Mouse (Mus musculus) splenic B cell, adult 2 months (primary cell): Measurements from ENCODE around the gene Mthfsl.
"Not testable (repeated sequence)": the region's sequence is repeated elsewhere in the genome, so short reads cannot be mapped to it uniquely, and the experiment has no call there.

ENCODE experiments used
- DNase-seq: peaks from one replicate; pipeline ENCODE4 v3.0.0-alpha.2; 2011; ENCODE audit warnings: low read depth, low spot score
- H3K27me3 ChIP-seq: 2 replicates; pipeline ENCODE4 v1.6.1; 2012; ENCODE audit warnings: mild to moderate bottlenecking, low read length, moderate library complexity, mixed read lengths; ENCODE audit not compliant: control insufficient read depth, poor library complexity, insufficient read depth, severe bottlenecking
- H3K36me3 ChIP-seq: 2 replicates; pipeline ENCODE4 v1.6.1; 2012; ENCODE audit warnings: mild to moderate bottlenecking, low read length, moderate library complexity, mixed read lengths; ENCODE audit not compliant: control insufficient read depth, poor library complexity, insufficient read depth, severe bottlenecking

Gene Mthfsl

DNA sequence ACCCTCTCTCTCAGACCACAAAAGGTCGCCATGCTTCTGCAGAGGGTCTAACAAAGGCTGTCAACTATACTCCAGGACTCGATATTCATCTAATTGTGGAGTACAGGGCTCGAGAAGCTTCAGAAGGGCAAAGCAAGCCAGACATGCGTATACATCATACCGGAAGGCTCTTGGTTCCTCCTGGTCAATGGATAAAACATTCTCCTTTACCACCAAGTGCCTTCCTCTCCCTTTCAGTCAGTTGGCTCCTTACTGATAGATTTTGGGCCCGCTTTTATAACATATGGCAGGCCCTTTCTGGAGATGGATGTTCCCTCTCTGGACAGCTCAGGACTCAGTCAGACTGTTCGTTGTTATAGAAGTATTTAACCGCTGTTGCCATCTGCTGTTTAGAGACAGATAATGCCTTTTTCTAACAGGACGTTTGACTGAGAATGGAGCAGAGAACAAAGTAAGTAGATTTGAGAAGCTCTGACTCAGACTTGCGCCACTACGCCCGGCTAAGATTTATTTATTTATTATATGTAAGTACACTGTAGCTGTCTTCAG lies at the start of gene Mthfsl:
Gene Mthfsl (minus strand): TSS at position 308 of the 549 bp plus-strand sequence.
- H3K27me3 ChIP-seq, H3K36me3 ChIP-seq: not testable (repeated sequence)
- peak; percentile 25 for DNase-seq

DNA sequence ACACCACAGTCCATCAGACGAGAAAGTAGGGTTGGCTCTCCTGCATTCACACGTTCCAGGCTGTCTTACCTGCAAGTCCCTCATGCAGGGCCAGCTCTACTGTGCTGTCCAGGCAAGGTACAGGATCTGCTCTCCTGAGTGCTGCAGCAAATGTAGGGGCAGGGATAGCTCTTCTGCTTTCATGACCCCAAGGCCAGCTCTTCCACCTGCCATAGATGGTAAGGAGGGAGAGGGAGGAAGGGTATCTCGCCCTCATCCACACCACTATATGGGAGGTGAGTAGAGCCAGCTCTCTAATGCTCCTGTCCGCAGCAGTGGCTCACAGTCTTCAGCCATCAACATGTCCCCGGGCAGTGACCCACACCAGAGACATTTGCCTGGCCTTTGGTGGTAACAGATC lies 49.4 kb upstream of the Mthfsl start:
- not testable (repeated sequence) for DNase-seq, H3K36me3 ChIP-seq, H3K27me3 ChIP-seq

DNA sequence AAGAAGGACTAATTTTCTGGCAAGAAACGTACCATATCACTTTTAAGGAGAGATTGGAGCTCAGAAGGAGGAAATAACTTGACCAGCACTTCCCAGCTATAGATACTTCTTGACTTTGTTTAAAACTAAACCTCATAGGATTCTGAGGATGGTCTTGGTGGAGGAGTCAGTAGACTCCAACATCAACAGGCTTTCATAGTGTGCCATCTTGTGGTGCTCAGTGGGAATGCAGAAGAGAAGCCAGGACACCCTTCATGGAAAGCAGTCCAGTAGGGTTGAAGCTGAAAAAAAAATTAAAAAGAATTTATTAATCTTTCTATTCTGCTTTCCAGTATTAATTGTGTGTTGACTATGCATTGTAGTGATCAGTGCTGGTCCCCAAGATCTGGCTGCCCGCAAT lies 26.6 kb upstream of the Mthfsl start:
- not testable (repeated sequence) for H3K27me3 ChIP-seq, DNase-seq, H3K36me3 ChIP-seq

DNA sequence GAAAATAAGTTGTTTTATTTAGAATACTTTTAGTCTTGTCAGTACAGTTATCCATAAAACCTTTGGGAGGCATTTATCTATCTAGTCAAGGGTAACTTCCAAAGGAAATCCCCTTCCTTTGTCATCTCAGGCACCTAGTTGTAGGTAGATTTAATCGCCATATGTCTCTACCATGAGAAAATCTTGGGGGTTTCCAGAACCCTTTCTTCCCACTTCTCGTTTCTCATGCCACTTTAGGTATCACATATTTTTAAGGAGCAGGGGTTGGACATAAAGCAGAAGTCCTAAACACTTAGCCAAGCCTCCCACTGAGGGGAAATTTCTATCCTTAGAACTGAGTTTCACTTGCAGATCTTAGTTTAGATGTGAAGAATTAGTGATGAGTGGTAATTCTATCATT lies 25.9 kb upstream of the Mthfsl start:
- not testable (repeated sequence) for H3K27me3 ChIP-seq, DNase-seq, H3K36me3 ChIP-seq

DNA sequence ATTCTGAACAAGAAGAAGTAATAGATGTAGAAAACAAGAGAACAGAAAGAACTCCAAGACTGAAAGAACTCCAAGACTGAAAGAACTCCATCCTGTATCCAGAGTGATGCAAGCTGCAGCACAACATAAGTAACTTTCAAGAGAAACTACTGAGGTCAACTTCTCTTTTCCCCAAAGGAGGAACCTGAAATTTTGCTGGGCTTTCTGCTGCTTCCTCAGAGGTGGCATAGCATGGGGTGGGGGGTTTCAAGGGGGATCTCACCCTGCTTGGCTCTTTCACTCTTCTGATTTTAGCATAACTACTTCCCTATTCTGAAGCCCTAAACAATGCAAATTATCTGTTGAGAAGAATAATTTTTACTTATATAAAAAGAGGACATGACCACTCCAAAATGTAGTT lies 15.2 kb upstream of the Mthfsl start:
- not testable (repeated sequence) for DNase-seq, H3K27me3 ChIP-seq, H3K36me3 ChIP-seq

DNA sequence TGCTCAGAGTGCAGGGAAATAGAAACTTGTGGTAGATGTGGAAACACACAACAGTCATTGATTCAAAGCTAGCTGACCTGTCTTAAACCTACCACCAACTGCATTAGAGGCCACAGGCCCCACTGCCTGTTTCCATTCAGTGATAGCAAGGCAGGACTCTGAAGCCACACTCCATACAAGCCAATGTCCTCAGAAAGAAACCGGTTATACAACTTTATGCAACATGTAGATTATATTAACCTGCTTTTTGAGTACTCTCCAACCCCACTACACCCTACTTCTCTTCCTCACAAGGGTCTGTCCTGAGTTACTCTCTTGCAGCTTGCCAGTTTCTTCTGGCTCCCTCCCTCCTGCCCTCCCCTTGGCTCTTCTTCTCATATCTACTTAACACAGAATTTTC lies 13.1 kb upstream of the Mthfsl start:
- not testable (repeated sequence) for H3K27me3 ChIP-seq, H3K36me3 ChIP-seq, DNase-seq

DNA sequence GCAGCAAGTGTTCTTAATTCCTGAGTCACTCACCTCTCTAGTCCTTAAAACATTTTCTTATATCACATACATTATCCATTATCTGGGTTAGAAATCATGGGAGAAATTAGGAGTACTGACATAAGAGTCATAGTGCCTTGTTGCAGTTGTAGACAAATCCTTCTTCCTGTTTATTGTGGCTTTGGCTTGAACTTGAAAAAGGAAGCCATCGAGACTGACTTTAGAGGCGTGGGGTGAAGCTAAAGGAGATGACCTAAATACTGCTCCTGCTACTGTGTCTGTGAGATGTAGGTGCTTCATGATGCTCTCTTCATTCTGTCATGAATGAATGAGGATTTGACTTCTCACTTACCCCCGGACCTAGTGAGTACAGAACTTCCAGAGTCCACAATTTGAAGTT lies 12.2 kb upstream of the Mthfsl start:
- not testable (repeated sequence) for H3K36me3 ChIP-seq, H3K27me3 ChIP-seq, DNase-seq

DNA sequence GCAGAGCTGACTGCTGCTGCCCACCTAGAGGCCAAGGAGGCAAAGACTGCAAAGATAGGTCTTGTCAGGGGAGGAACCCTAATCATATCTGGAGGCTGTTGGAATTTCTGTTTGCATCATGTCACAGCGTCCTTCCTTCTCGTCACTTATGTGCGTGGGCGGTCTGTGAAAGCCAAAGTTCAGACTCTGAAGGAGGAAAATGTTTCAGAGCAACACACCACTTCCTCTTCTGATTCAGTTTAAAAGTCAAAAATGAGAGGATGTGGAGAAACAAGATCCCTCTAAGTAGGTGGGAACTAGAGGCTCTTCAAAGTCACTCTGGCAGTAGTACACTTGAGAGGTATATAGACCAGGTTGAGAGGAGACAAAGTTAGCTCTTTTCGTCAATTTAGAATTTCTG lies 11.6 kb upstream of the Mthfsl start, which contains the start of gene Bcl2a1d:
Gene Bcl2a1d (minus strand): TSS at position 187 of the 400 bp plus-strand sequence.
- not testable (repeated sequence) for H3K36me3 ChIP-seq, H3K27me3 ChIP-seq
- DNase-seq: peak; percentile 72

DNA sequence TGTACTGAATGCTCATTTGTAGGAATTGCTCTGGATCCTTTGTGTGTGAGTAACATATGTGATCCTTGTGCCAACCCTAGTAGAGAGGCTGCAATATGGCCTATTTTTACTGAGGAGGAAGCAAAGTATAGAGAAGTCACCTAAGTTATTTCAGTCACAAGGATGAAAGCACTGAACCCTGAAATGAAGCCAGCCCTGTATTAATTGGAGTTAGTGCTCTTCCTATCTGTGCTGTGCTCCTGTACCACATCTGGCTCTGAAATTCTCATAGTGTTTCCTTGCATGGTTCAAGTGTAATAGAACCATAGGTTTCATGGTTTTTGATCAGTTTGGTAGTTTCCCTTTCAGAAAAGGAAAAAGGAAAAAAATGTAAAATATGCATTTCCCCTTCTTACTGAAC lies 8.2 kb upstream of the Mthfsl start:
- peak; percentile 46 for DNase-seq
- H3K27me3 ChIP-seq, H3K36me3 ChIP-seq: not testable (repeated sequence)

DNA sequence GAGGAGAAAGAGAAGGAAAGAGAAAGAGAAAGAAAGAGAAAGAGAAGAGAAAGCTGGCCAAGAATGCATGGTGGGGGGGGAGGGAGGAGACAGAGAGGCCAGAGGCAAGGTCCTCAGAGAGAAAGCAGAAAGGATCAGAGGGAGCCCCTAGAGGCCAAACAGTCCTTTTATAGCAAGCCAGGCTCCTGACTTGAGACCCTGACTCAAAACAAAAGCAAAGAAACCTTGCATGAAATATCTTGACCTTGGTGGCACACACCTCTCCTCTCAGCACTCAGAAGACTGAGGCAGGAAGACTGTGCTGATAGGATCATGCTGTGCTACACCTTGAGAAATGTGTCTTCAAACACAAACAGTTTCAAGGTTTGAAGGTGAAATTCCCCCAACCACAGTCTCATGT lies 1.5 kb upstream of the Mthfsl start:
- not testable (repeated sequence) for DNase-seq, H3K36me3 ChIP-seq, H3K27me3 ChIP-seq

DNA sequence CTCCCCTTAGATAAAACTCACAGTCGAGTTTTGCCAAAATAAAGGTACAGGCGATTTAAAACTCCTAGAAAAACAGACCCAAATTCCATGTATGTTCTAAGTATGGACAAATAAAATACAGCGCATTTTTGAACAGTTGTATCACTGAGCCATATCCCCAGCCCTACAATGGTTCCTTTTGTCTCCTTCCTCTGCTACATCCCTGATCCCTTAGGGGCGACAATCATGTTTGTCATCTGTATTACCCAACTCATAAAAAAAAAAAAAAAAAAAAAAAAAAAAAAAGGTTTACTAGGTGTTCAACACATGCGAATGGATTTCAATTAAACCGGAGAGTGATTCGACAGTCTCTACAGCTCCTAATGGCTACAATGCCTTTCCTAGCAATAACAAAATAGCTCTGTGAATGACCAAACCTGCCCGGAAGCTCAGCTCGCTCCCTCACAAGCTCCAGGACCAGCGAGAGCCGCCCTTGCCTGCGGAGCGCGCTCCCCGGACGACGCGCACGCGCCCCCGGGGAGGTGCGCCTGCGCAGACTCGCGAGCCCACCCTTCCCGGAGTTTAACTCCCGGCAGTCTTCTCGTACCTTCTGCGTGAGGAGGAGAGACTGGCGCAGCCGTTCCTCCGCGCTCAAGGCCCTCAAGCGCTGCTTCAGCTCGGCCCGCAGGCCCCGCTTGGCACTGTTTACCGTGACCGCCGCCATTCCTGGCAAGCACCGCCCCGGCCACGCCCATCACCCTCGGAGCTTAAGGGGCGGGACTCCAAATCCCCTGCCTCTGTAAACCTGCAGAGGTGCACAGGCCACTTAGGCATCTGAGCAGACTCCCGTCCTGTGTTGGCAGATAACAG lies 799 bp downstream of the Mthfsl start:
- not testable (repeated sequence) for H3K27me3 ChIP-seq, H3K36me3 ChIP-seq
- peak; percentile 4 for DNase-seq

DNA sequence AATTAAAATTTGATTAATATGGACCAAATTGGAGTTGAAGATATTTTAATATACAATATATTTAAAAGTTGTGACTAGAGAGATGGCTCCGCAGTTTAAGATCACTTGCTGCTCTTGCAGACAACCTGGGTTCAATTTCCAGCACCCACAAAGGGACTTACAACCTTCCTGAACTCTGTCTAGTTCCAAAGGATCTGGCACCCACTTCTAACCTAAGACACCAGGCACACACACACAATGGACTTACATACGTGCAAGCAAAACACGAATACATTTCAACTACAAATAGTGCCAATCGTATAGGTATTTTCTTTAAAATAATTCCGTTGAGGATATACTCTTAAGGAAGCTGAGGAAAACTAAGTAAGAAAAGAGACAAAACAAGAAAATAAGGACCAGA lies 1.5 kb downstream of the Mthfsl start:
- not testable (repeated sequence) for DNase-seq, H3K27me3 ChIP-seq, H3K36me3 ChIP-seq

DNA sequence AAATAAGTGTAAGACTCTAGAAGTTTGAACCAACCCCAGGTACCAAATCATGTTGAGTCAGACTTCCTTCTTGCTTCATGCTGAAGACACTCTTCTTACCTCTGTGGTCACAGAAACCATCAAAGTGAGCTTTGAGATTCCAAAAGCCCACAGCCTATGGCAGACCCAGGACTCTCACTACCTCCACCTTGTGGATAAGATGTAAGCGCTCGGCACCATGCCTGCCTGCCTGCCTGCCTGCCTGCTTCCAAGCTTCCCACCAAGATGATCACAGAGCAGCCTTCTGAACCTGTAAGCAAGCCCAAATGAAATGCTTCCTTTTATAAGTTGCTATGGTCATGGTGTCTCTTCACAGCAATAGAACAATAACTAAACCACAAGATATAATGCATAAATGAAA lies 2.0 kb downstream of the Mthfsl start:
- H3K36me3 ChIP-seq, H3K27me3 ChIP-seq: not testable (repeated sequence)
- peak; percentile 30 for DNase-seq

DNA sequence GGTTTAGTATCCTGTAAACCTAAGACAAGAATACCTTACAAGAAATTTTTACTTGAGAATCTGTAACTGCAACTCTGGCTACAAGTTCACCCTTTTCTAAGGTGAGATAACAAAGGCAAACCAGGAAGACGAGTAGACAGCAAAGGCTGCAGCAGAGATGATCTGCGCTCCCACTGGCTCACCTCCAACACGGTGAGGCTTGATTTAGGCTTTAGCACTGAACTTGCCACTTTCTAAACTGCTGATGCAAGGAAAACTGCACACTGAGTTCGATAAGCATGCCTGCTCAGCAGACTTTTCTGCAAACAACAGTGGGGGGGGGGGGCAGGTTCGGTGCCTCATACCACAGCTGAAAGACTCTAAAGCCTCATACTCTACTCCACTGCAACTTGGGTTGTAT lies 5.6 kb downstream of the Mthfsl start:
- H3K36me3 ChIP-seq: not testable (repeated sequence)

DNA sequence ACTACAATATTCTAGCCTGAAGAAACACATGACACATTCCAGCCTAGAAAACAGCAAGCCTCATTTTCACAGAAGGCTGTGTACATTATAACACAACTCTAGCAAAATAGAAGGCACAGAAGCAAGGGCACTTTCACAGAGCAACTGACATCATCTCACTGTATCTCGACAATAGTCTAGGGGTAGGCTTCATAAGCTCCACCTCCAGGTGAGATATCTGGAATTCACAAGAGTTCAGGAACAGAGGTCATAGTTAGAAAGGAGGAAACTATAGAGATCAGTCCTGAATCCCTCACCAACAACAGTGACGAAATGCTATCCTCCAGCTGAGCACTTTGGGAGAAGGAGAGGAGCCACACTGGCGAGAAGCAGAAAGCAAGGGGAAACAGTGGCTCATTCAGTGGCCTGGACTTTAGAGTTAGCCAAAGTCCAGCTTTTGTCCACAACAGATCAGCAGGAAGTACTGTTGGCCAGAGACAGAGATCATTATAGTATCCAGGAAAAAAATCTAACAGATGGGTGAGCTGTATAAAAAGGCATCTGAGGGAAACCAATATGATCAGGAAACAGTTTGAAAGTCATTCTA lies 7.8 kb downstream of the Mthfsl start:
- not testable (repeated sequence) for H3K36me3 ChIP-seq, DNase-seq, H3K27me3 ChIP-seq

More for the DNA sequence above, 5.6 kb downstream of the Mthfsl start:
- not testable (repeated sequence) for H3K27me3 ChIP-seq, DNase-seq
